Mouse (Mus musculus) forebrain, embryonic 14.5 days (tissue): ENCODE results near the gene Sin3a. TPM values are rescaled to one million over a fixed set of nuclear protein-coding genes. Genes with fewer than 3 reads are reported as not detected.
A peak's percentile ranks its signal among the peaks of the same experiment; 100 is the strongest.

ENCODE experiments used
- ATAC-seq: fragments of 200-750 bp; cut with Nextera tagmentation; 2 replicates; pipeline ENCODE4 v1.8.0; 2017; ENCODE audit warnings: mild to moderate bottlenecking, moderate library complexity
- DNase-seq: peaks from one replicate; pipeline ENCODE4 v3.0.0-alpha.2; 2015; ENCODE audit warnings: low spot score
- H3K27ac ChIP-seq: fragments of 300-500 bp; sonication (generic); 2 replicates; pipeline ENCODE4 v1.5.1; 2014; ENCODE audit warnings: low read depth, mild to moderate bottlenecking, control low read depth, low read length, moderate library complexity
- H3K27me3 ChIP-seq: fragments of 300-500 bp; sonication (generic); replicated peaks from 2 replicates; pipeline ENCODE4 v1.6.1; 2014; ENCODE audit warnings: low read length, control low read depth, mixed read lengths; ENCODE audit not compliant: control insufficient read depth, insufficient read depth
- H3K36me3 ChIP-seq: fragments of 300-500 bp; sonication (generic); 2 replicates; pipeline ENCODE4 v1.6.1; 2014; ENCODE audit warnings: low read length, control low read depth; ENCODE audit not compliant: control insufficient read depth, insufficient read depth
- H3K4me1 ChIP-seq: fragments of 300-500 bp; sonication (generic); 2 replicates; pipeline ENCODE4 v1.6.1; 2014; ENCODE audit warnings: antibody characterized with exemption, low read length, control low read depth; ENCODE audit not compliant: control insufficient read depth, insufficient read depth
- H3K4me2 ChIP-seq: fragments of 300-500 bp; sonication (generic); 2 replicates; pipeline ENCODE4 v1.6.1; 2014; ENCODE audit warnings: mild to moderate bottlenecking, control low read depth, low read length
- H3K4me3 ChIP-seq: fragments of 300-500 bp; sonication (generic); 2 replicates; pipeline ENCODE4 v1.5.1; 2014; ENCODE audit warnings: low read depth, low read length, control low read depth
- H3K9ac ChIP-seq: fragments of 300-500 bp; sonication (generic); 2 replicates; pipeline ENCODE4 v1.6.1; 2014; ENCODE audit warnings: mild to moderate bottlenecking, low read length, control low read depth, moderate library complexity
- H3K9me3 ChIP-seq: fragments of 300-500 bp; sonication (generic); replicated peaks from 2 replicates; pipeline ENCODE4 v1.6.1; 2016; ENCODE audit warnings: low read length, control low read depth, mixed read lengths; ENCODE audit not compliant: control insufficient read depth
- WGBS: fragments of 180-500 bp; shearing (Covaris S2); extraction: QIAGEN DNeasy Blood & Tissue Kit; methylation state at CpG from one replicate; pipeline ENCODE4 v1.1.7; 2014; 5-methylcytosine and 5-hydroxymethylcytosine counted together
- polyA plus RNA-seq: library from polyadenylated mRNA; unstranded; fragments of >200 nt; fragmentation: Nextera tagmentation; extraction: Ambion mirVana; gene quantifications from 2 replicates; pipeline ENCODE4 v1.2.1, GENCODE M21; 2014

Gene Sin3a
- polyA plus RNA-seq, 1 experiment from 2014 or later = 28.5 TPM

GRCm38 (mm10) chr9:57072989-57073789, 1.3 kb downstream of the Sin3a start:
- Histone ChIP-seq H3K9me3 (no peaks in the 10 kb centered on the region), H3K27ac (peak overlapping the region; percentile 97), H3K9ac (peak overlapping the region; percentile 77), H3K4me2 (peak overlapping the region; percentile 93), H3K4me1 (peaks cover 18% of the 10 kb centered on the region), H3K36me3 (no peaks in the 10 kb centered on the region), H3K27me3 (no peaks in the 10 kb centered on the region), H3K4me3 (peak overlapping the region; percentile 92)
- peak; percentile 100 for DNase-seq
- WGBS = under 1% methylated on average over 54 of the region's 54 CpGs
- peak; percentile 69 for ATAC-seq

DNA sequence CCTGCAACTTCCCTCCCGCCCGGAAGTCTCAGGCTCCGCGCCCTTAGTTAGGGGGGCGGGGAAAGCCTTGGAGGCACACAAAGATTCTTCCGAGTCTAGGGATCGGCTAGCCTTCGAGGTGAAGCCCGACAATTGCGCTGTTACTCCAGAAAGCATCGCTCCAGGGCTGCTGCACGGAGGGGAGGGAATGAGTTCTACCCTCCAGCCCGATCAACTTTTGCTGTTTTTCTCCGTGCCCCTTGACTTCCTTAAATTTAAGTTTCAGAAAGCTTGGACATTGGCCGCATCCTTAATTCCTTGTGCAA, 1.9 kb downstream of the Sin3a start:
- peak overlapping the region; percentile 92 for H3K4me3 ChIP-seq
- H3K27ac ChIP-seq = peak overlapping the region; percentile 97
- peak overlapping the region; percentile 70 for H3K9ac ChIP-seq
- no peak for ATAC-seq
- H3K27me3 ChIP-seq = no peaks in the 10 kb centered on the region
- no peaks in the 10 kb centered on the region for H3K36me3 ChIP-seq
- under 1% methylated on average over 15 of the region's 15 CpGs for whole genome bisulfite sequencing
- DNase-seq = no peak
- H3K9me3 ChIP-seq = no peaks in the 10 kb centered on the region
- H3K4me1 ChIP-seq = peaks cover 18% of the 10 kb centered on the region
- peak overlapping the region; percentile 93 for H3K4me2 ChIP-seq

- Histone ChIP-seq H3K9me3 (no peaks in the 10 kb centered on the region), H3K4me2 (peak overlapping the region; percentile 93), H3K9ac (peak overlapping the region; percentile 70), H3K36me3 (no peaks in the 10 kb centered on the region), H3K27me3 (no peaks in the 10 kb centered on the region), H3K27ac (peak overlapping the region; percentile 97), H3K4me1 (peaks cover 18% of the 10 kb centered on the region), H3K4me3 (peak overlapping the region; percentile 92)
- DNase-seq = peak; percentile 34
- no peak for ATAC-seq
- WGBS = 4% methylated on average over 21 of the region's 21 CpGs
Observed at GRCm38 (mm10) chr9:57074171-57074821, 2.5 kb downstream of the Sin3a start.

DNA sequence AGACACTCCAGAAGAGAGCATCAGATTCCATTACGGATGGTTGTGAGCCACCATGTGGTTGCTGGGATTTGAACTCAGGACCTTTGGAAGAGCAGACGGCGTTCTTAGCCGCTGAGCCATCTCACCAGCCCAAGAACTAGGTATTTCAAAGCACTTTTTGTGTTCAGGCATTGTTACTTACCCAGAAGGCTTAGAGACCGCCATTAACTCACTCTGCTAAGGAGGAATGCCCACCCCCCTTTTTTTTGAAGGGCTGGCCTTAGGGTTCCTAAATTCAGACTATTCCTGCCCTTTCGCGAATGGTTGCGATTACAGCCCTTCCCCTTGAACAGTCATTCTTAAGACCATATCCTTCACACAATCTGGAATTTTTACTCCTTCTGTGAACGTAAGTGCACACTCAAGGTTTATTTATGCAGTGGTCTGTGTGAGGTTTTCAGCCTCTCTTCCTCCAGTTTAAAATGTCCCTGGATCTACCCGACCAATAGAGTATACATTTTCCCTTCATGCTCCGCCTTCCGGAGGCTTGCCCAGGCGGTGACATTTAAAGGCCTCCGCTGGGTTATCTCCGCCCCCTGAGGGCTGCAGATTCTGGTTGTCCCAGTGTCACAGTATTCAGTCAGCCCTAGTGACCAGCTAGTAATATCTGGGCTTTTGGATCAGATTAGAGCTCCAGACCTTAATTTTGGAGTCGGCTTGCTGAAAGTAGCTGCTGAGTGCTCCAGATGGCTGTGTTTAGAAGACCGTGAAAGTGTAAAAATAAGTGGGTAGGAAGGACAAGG, 3.2 kb downstream of the Sin3a start:
- Histone ChIP-seq H3K27ac (peak overlapping the region; percentile 97), H3K4me2 (peak overlapping the region; percentile 93), H3K4me3 (peak overlapping the region; percentile 92), H3K9ac (peak overlapping the region; percentile 53), H3K27me3 (no peaks in the 10 kb centered on the region), H3K36me3 (no peaks in the 10 kb centered on the region), H3K9me3 (no peaks in the 10 kb centered on the region), H3K4me1 (peaks cover 18% of the 10 kb centered on the region)
- ATAC-seq (no peak), DNase-seq (peak; percentile 75)
- 4% methylated on average over 17 of the region's 17 CpGs for WGBS

- H3K4me3 ChIP-seq = peak overlapping the region; percentile 92
- H3K36me3 ChIP-seq = no peaks in the 10 kb centered on the region
- H3K27ac ChIP-seq = peak overlapping the region; percentile 97
- H3K27me3 ChIP-seq = no peaks in the 10 kb centered on the region
- H3K9me3 ChIP-seq = no peaks in the 10 kb centered on the region
- under 1% methylated on average over 43 of the region's 43 CpGs for WGBS
- peak overlapping the region; percentile 93 for H3K4me2 ChIP-seq
- DNase-seq (peak; percentile 100), ATAC-seq (peak; percentile 83)
- peaks cover 18% of the 10 kb centered on the region for H3K4me1 ChIP-seq
- H3K9ac ChIP-seq = peak overlapping the region; percentile 88
Observed at GRCm38 (mm10) chr9:57075681-57076381, 4.0 kb downstream of the Sin3a start.

DNA sequence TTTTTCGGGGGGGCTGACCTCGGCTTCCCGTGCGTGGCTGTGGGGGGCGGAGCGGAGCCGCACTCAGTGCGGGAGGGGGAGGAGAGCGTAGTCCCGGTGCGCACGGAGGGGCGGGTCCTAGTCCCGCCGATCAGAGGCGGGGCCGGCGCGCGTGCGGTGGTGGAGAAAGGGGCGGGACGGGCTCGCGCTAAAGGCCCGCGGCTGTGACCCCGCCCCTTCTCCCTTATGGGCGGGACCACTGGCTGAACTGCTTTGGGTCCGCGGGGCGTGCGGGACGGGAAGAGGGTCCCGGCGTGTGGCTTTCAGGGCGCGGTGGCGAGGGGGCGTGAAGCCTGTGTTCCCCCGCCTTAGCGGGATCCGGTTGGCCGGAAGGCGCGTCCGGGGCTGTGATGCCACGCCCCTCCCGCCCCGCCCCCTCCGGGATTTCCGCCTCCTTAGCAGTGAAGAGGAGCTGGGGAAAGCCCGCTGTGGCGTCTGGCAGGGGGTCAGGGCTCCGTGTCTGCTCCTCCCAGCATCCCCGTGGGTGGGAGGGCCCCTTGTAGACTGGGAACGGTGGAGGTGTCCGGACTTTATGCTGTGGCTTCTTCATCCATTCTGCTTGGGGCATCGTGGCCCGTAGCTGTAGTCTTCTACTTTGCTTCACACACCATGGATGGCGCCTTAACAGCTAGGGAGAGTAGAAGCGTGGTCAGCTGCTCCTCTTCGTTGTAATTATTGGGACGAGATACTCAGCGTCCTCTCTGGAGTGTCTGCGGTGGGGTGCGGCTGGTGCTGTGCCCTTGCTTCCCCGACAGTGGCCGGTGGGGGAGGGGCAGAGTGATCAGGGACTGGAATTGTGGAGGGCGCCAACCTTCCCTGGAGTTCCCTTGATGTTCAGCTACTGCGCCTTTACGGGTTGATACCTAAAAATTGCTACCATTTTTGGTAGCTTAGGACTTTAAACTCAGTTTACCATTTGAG, 5.1 kb downstream of the Sin3a start:
- H3K36me3 ChIP-seq = peaks cover 3% of the 10 kb centered on the region; the same call in 1 of the 2 replicates
- H3K4me3 ChIP-seq = peak overlapping the region; percentile 92
- DNase-seq (peak; percentile 88), ATAC-seq (peak; percentile 24)
- H3K27ac ChIP-seq = peak overlapping the region; percentile 97
- no peaks in the 10 kb centered on the region for H3K9me3 ChIP-seq
- no peaks in the 10 kb centered on the region for H3K27me3 ChIP-seq
- peak overlapping the region; percentile 88 for H3K9ac ChIP-seq
- peak overlapping the region; percentile 79 for H3K4me2 ChIP-seq
- WGBS = under 1% methylated on average over 68 of the region's 72 CpGs
- H3K4me1 ChIP-seq = peaks cover 15% of the 10 kb centered on the region

GRCm38 (mm10) chr9:57082236-57082635, 10.4 kb downstream of the Sin3a start:
- Histone ChIP-seq H3K27ac (no peak overlapping the region), H3K9me3 (no peaks in the 10 kb centered on the region), H3K4me2 (no peak overlapping the region), H3K27me3 (no peaks in the 10 kb centered on the region), H3K4me3 (no peak overlapping the region), H3K4me1 (peaks cover 3% of the 10 kb centered on the region), H3K36me3 (peaks cover 20% of the 10 kb centered on the region), H3K9ac (no peak overlapping the region)
- 82% methylated on average over 3 of the region's 3 CpGs for WGBS
- DNase-seq = no peak
- ATAC-seq = no peak
